Mouse (Mus musculus): ENCODE results near the gene Tomm6.
A peak's percentile ranks its signal among the peaks of the same experiment; 100 is the strongest.

- no peak for TF ChIP-seq CTCF (IDR thresholded peaks at IDR 0.05; ENCODE audit: insufficient read depth, low read length)
- TF ChIP-seq POLR2A (IDR thresholded peaks at IDR 0.05; ENCODE audit: borderline replicate concordance, extremely low read depth, low read depth, low read length), result peak; percentile 59; the same call in 1 of the 2 replicates
These were observed 48.7 kb upstream of the Tomm6 start, which contains the start of gene Tfeb for GRCm38 (mm10) chr17:47736856-47737255.
